Mouse (Mus musculus) lung, postnatal 0 days (tissue): ENCODE measurements around the gene Frmd6.

Experiments
- CTCF ChIP-seq: IDR thresholded peaks from 2 replicates; pipeline ENCODE4 v1.5.1; 2016; ENCODE audit warnings: antibody characterized with exemption, mild to moderate bottlenecking
- EP300 ChIP-seq: IDR thresholded peaks from 2 replicates; pipeline ENCODE4 v1.6.1; 2016; ENCODE audit warnings: antibody characterized with exemption, mild to moderate bottlenecking, control low read depth

DNA sequence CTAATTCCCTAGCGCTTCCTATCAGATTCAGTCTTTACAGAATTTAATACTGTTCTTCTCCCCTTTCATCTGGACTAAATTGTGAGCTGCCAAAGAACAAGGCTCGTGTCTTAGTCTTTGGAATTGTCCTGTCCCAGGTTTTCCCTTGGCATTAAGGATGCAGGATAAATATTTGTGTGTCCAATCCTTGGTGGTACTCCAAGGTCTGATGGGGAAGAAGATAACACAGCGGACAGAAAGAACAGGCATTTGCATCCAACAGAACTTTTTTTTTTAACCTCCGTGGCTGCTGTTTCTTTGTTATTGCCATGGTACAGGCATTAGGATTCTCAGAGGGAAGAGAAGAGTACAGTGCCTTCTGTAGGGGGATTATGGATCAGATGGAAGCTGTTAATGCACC lies 21.8 kb upstream of the Frmd6 start:
- TF ChIP-seq CTCF (no peak), EP300 (peak; percentile 90)
